Mouse (Mus musculus) lung, postnatal 36 days (tissue): Measurements from ENCODE around the gene Selenbp1.

Source experiments
- DNase-seq: peaks from one replicate; pipeline ENCODE4 v3.0.0; 2022; ENCODE audit warnings: mixed read lengths

The Selenbp1 gene

GRCm38 (mm10) chr3:94984312-94984711 lies 51.5 kb downstream of the Selenbp1 start:
- peak; percentile 75 for DNase-seq

- DNase-seq: no peak
Measured at GRCm38 (mm10) chr3:94985513-94985912, 52.7 kb downstream of the Selenbp1 start.

- DNase-seq: peak; percentile 67
Measured at GRCm38 (mm10) chr3:94987578-94987977, 54.7 kb downstream of the Selenbp1 start.

GRCm38 (mm10) chr3:94989159-94989761 lies 56.4 kb downstream of the Selenbp1 start:
- DNase-seq: peak; percentile 12
